Mouse (Mus musculus): ENCODE results near the gene Ext2.

Ext2 gene

DNA sequence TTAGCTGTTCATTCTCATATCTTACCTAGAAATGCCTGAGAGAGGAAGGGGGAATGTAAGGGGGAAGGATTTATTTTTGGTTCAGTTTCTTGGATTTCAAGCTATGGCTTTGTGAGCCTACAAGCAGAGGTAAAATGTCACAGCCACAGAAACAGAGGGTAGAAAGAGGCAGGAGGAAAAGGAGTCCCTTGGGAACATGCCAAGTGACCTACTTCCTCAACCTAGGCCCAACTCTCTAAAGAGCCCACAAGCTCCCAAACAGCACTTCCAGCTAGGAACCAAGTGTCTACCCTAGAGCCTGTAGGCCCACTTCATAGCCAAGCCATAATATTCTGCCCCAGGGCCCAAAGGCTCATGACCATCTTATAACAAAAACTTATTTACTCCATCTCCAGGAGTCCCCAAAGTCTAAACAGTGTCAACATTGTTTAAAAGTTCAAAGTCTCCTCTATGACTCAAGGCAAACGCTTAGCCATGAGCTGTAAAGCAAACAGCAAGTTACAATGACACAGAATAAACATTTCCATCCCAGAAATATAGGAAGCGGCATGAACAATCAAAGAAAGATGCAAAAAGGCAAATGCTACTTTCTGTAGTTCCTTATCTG lies 99.1 kb downstream of the Ext2 start:
- DNase-seq: no peak

DNA sequence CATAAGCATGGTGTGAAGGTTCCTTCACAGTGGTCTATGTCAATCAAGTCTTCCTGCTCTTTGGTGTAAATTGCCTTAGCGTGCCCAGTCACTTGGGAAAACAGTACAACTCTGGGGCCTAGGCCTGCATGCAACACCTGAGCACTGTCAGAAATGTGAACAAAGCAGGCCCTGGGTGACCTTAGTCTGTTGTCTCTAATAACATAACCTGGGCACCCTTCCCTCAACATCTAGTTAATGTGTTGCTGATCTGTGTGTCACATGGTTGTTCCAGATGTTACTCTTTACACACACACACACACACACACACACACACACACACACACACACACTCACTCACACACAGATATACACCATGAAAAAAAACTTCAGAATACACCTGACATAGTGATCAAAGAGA lies 101.4 kb downstream of the Ext2 start:
- no peak for DNase-seq

DNA sequence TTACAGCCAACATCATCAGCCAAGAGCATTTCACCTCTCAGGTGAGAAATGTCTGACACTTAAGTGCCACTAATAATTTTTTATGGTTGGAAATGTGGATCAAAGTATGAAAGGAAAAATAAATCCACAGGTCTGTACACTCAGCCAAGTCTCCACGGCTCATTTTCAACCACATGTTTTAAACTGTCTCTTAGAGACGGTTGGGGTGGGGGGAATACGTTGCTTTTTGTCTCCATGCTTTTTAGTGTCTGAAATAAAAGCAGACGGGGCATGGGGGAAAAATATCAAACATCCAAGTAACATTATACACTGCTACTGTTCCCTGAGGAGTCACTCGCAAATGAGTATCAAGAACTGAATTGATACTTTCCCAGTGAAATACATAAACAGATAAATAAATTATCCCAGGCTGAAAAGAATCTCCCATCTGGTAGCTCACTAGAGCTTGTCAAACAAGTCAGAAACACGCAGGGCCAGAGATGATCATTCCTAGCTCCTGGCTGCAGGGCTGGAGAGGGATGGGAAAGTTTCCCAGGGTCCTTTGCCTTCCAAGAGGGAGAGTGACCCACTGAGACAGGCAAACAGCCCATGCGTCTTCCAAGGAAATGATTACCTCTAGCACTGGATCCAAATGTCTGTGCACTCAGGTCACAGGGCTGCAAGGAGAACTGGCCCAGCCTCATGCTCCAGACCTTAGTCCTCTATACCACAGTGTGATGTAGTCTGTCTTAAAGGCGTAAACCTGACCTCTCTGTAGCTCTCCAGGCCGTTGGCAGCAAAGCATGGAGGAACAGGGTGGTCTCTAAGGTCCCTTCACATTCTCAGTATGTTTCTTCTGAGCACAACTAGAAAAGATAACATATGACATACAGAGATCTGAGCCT lies 102.3 kb downstream of the Ext2 start:
- DNase-seq: peak; percentile 26

DNA sequence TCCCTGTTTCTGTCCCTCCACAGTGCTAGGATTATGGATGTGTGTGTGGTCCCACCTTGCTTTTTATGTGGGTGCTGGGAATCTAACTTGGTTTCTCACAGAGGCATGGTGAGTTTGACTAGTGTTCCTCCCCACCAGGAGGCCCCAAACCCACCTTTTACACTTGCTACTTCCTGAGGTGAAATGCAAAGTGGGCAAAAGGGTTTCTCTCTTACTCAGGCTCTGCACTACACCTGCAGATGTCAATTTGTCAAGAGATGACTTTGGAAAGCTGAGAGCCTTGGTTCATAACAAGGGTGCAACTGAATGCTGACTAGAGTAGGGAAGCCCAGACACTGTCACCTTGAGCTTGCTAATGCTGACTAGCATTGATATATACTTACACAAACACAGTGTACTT lies 109.1 kb downstream of the Ext2 start:
- no peak for DNase-seq

DNA sequence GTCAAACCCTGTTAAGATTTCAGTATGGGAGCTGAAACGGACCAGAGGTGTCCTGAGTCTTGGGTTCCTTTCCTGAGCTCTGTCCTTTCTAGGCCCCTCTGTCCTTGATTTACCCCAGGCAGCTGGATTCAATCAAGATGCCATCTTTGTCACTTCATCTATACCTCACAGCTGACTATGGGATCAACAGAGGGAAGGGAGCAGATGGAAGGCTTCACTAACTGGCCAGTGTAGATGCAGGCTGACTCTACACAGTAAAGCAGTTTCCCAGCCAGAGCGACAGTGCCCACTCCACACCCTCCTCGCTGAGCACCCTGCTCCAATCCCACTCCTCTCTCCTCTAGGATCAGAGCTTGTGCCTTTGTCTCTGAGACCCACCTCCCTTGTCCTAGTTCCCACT lies 110.9 kb downstream of the Ext2 start:
- peak; percentile 79 for DNase-seq

DNA sequence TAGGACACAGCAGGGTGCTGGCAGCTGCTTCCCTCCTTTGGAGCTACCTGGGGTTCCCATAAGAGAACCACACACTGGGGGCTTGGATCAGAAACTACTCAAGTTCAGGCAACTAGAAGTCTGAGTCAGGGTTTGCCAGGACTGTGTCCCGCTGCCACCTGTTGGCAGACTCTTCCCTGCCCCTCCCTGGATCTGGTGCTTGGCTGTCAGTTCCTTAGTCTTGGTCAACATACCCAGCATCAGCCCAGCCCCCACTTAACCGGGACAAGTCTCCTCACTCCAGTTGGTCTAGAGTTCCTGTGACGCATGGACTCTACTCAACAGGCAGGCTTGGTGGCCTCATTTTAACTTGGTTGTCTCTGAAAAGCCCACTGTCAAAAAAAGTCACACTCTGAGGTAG lies 112.7 kb downstream of the Ext2 start:
- DNase-seq: no peak

- DNase-seq: no peak
Observed at GRCm38 (mm10) chr2:93709241-93709640, 113.1 kb downstream of the Ext2 start.

DNA sequence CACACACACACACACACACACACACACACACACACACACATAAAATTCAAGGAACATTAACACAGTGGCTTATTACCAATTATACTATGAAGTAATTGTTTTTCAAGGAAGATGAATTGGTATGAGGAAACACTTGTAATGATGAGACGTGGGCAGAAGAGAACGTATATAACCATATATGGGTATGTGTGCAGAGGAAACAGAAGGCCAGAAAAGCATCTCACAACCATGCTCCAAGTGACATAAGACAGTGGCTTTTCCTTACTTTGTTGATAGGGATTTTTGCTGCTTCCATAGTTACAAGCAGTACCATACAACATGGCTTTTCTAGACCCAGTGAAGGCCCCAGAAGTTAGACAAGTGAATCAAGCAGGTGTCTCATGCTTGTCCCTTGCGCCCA lies 115.5 kb downstream of the Ext2 start:
- DNase-seq: no peak

DNA sequence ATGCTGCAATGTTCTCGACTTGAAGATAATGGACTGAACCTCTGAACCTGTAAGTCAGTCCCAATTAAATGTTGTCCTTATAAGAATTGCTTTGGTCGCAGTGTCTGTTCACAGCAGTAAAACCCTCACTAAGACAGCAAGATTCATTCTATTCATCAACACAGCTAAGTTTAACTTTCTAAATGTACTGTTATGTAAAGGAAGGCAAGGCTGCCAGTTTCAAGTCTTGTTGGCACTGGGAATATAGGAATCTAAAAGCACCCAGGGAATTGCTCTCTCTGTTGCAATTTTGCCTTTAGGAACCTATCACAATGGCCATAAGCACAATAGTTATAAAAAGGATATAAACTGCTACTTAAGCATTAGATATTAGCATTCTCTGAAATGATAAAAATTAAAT lies 116.0 kb downstream of the Ext2 start:
- no peak for DNase-seq

- no peak for DNase-seq
Observed at GRCm38 (mm10) chr2:93704195-93704594, 118.2 kb downstream of the Ext2 start.

DNA sequence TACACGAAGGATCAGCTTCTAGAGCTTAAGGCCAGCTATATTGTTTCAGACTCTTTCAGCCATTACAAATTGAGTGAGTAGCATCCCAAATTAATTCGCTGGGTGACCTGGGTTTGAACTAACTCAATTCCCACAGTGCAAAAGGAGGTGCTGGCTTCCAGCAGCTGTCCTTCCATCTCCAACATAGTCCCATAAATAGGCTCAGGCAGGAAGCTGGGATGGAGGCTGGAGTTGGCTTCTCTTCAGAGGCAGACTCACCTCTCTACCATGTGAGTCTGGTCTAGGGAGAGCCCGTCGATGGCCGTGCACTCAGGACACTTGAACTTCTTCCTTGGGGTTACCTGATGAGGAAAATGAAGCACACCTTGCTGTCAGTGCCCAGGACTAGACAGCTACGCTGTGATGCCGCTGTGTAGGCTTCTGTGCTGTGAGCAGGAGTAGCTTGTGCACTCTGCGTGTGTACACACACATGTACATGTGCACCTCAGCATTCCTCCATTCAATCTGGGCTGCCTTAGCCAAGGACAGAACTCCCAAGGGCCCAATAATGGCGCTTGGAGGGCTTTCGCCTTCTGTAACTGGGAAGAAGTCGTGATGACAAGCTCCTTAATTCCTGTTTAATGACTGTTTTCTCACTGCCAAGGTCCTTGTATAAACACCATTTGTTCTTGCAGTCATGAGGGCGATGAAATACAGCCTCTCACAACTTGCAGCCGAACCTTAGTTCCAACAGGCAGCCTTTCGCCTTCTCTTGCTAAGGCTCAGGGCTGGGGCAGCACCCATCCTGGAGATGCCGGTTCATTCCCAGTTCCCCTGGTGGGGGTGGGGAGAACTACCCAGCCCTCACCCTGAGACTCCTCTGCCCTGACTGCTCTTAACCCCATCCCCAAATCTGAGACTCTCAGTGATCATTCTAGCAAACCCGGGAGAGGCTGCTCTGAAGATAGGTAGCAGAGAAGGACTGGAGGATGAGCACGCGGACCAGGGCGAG lies 119.1 kb downstream of the Ext2 start:
- no peak for DNase-seq

GRCm38 (mm10) chr2:93699346-93699745 lies 123.0 kb downstream of the Ext2 start:
- DNase-seq: no peak

DNA sequence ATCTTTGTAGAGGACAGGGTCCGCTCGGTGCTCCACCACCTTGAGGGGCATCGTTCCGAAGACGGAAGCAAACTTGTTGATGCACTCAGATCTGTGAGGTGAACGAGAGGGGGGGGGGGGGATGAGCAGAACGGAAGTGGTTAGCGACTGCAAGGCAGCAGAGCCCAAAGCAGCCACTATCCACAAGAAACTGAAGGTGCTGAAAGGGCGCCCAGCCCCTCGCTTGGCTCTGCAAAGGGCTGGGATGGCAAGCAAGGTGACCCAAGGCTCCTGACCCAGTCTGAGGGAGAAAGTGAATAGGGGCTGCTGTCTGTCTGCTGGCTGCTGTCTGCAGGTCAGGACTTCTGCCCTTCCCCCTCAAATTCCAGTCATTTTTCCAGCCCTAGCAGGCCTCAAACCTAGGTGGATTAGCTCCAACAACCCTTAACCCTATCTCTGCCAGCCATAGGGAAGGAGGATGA lies 126.2 kb downstream of the Ext2 start:
- peak; percentile 20 for DNase-seq

DNA sequence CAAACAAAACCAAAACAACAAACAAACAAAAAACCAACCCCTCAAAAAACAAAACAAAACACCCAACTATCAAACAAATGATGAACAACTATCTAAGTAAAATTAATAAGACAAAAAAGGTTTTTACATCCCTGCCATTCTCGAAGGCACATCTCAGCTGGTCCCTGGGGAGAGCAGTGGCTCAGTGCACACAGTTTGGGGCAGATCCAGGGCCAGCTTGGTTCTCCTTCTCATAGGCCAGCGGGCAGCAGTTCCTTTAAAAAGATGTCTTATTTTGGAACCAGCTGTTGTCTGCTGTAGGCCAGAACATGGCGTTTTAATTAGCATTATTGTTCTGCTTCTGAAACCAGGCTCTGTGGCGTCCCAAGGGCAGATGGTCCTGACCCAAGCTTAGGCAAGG lies 129.3 kb downstream of the Ext2 start:
- DNase-seq: peak; percentile 24

GRCm38 (mm10) chr2:93690064-93690930 lies 132.1 kb downstream of the Ext2 start:
- no peak for DNase-seq

DNA sequence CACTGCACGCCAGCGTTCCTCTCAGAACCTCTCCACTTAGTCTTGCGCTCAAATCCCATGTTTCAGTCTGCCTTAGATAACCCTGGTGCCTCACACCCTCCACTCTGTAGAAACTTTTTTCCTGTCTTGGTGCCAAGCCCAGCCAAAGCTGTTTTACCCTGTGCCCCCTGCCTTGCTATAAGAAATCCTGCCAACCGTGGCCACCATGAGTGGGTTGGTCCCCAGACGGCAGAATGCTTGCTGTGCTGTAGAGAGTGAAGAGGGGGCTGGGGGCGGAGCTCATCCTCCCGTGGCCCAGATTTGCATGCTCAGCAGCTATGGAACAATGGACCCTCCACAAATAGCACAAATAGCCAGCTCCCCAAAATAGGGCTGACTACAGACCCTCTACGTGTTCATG lies 138.7 kb downstream of the Ext2 start:
- peak; percentile 8 for DNase-seq

- no peak for DNase-seq
Observed at GRCm38 (mm10) chr2:93682601-93683202, 139.7 kb downstream of the Ext2 start.

- DNase-seq: no peak
Observed at GRCm38 (mm10) chr2:93681321-93681720, 141.0 kb downstream of the Ext2 start.

DNA sequence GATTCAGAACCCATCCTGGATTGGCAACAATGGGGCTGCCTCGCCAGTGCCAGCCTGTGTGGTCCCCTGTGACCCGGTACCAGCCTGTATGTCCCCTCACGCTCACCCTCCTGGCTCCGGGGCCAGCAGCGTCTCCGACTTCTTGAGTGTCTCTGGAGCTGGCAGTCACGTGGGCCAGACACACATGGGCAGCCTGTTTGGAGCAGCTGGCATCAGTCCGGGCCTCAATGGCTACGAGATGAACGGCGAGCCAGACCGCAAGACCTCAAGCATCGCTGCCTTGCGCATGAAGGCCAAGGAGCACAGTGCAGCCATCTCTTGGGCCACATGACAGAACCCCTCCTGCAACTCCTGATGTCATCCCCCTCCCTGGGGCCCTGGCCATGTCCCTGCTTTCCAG lies 145.1 kb downstream of the Ext2 start:
- no peak for DNase-seq

DNA sequence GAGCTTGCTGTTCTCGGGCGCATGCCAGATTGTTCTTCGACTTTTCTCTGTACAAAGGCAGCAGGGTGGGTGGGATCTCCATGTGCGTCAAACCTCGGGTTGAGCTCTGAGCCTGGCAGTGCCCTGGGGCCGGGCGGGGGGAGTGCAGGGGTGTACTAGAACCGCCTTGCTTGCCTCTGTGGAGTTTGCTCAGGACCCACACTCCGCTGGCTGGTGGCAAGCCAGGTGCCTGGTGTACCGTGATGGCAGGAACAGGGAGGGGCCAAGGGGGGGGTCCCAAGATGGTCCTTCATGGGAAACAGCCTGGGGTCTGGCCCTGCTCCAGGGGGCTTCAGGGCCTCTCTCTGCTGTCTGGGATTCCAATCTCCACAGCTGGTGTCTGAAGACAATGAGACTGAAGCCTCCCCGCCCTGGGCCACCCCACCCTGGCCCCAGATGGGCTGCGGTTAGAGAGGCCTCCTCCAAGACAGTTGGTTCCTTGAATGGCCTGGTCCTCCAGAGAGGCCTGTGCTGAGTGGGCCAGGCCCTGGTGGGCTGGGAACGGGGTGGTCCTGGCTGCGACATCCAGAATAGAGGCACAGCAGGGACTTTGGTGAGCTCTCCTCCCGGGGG lies 150.7 kb downstream of the Ext2 start:
- no peak for DNase-seq

DNA sequence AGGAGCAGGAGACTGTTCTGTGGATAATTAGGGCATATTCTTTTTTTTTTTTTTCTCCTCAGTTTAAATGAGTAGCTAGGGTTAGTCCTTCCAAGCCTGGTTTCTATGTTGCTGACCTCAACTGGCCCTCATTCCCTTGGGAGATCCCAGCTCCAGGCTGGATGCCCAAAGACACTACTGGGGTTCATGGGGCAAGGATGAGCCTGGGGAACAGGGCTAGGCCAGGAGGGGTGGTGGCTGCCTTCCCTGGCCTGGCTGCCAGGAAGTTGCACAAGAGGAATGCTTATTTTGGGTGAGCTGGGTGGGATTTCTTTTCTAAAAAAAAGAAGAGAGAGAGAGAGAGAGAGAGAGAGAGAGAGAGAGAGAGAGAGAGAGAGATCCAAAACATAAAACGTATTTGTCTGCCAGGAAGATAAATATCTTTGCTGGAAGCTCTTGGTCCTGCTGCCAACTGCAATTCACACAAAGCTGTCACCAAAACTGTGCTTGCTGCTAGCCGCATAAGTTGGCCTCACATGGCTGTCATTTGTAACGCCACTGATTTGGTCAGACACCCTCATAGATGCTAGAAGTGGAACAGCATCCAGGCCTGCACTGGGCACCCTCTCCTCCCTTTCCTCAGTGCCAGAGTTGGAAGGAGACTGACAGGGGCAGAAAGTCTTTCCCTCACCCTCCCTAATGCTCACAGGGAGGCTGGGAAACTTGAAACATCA lies 156.1 kb downstream of the Ext2 start:
- DNase-seq: peak; percentile 55
